Mouse (Mus musculus): ENCODE results near the gene Cox8b. TPM values are rescaled to one million over a fixed set of nuclear protein-coding genes. Genes with fewer than 3 reads are reported as not detected.

The Cox8b gene
- not detected in 2 replicates for total RNA-seq (2015; ENCODE audit: low replicate concordance)
- total RNA-seq (2017; ENCODE audit: low replicate concordance), result not detected in 2 replicates

GRCm38 (mm10) chr7:140900220-140900619 lies at the start of gene Cox8b:
Gene Cox8b (minus strand): TSS chr7:140900446.
- no peak for ATAC-seq (replicated peaks; ENCODE audit: low FRiP score, poor library complexity, severe bottlenecking)

GRCm38 (mm10) chr7:140949255-140949654 lies 49.0 kb upstream of the Cox8b start:
- ATAC-seq (replicated peaks; ENCODE audit: low FRiP score, poor library complexity, severe bottlenecking), result no peak

- no peak for ATAC-seq (replicated peaks; ENCODE audit: low FRiP score, poor library complexity, severe bottlenecking)
These were observed 47.9 kb upstream of the Cox8b start for GRCm38 (mm10) chr7:140948161-140948560.

GRCm38 (mm10) chr7:140946980-140947379 lies 46.7 kb upstream of the Cox8b start:
- no peak for ATAC-seq (replicated peaks; ENCODE audit: low FRiP score, poor library complexity, severe bottlenecking)

GRCm38 (mm10) chr7:140946311-140946710 lies 46.1 kb upstream of the Cox8b start:
- ATAC-seq (replicated peaks; ENCODE audit: low FRiP score, poor library complexity, severe bottlenecking), result no peak

GRCm38 (mm10) chr7:140945247-140945646 lies 45.0 kb upstream of the Cox8b start:
- no peak for ATAC-seq (replicated peaks; ENCODE audit: low FRiP score, poor library complexity, severe bottlenecking)

GRCm38 (mm10) chr7:140944236-140944635 lies 44.0 kb upstream of the Cox8b start:
- no peak for ATAC-seq (replicated peaks; ENCODE audit: low FRiP score, poor library complexity, severe bottlenecking)

GRCm38 (mm10) chr7:140943356-140943755 lies 43.1 kb upstream of the Cox8b start:
- no peak for ATAC-seq (replicated peaks; ENCODE audit: low FRiP score, poor library complexity, severe bottlenecking)

GRCm38 (mm10) chr7:140942811-140943210 lies 42.6 kb upstream of the Cox8b start:
- ATAC-seq (replicated peaks; ENCODE audit: low FRiP score, poor library complexity, severe bottlenecking), result no peak

GRCm38 (mm10) chr7:140942341-140942740 lies 42.1 kb upstream of the Cox8b start:
- ATAC-seq (replicated peaks; ENCODE audit: low FRiP score, poor library complexity, severe bottlenecking), result no peak

GRCm38 (mm10) chr7:140941222-140942051 lies 41.2 kb upstream of the Cox8b start, which contains the start of gene Pgghg:
Gene Pgghg (plus strand): TSS chr7:140941391.
- ATAC-seq (replicated peaks; ENCODE audit: low FRiP score, poor library complexity, severe bottlenecking), result peak; percentile 93

- no peak for ATAC-seq (replicated peaks; ENCODE audit: low FRiP score, poor library complexity, severe bottlenecking)
These were observed 39.5 kb upstream of the Cox8b start for GRCm38 (mm10) chr7:140939669-140940171.

- ATAC-seq (replicated peaks; ENCODE audit: low FRiP score, poor library complexity, severe bottlenecking), result no peak
These were observed 38.6 kb upstream of the Cox8b start for GRCm38 (mm10) chr7:140938896-140939295.

GRCm38 (mm10) chr7:140938436-140938835 lies 38.2 kb upstream of the Cox8b start:
- ATAC-seq (replicated peaks; ENCODE audit: low FRiP score, poor library complexity, severe bottlenecking), result no peak

GRCm38 (mm10) chr7:140927181-140927580 lies 26.9 kb upstream of the Cox8b start:
- ATAC-seq (replicated peaks; ENCODE audit: low FRiP score, poor library complexity, severe bottlenecking), result no peak

- no peak for ATAC-seq (replicated peaks; ENCODE audit: low FRiP score, poor library complexity, severe bottlenecking)
These were observed 23.0 kb upstream of the Cox8b start for GRCm38 (mm10) chr7:140923070-140923775.

GRCm38 (mm10) chr7:140922398-140923069 lies 22.3 kb upstream of the Cox8b start:
- no peak for ATAC-seq (replicated peaks; ENCODE audit: low FRiP score, poor library complexity, severe bottlenecking)

GRCm38 (mm10) chr7:140921225-140921975 lies 21.2 kb upstream of the Cox8b start:
- ATAC-seq (replicated peaks; ENCODE audit: low FRiP score, poor library complexity, severe bottlenecking), result no peak

GRCm38 (mm10) chr7:140920418-140921029 lies 20.3 kb upstream of the Cox8b start, which contains the start of gene Nlrp6:
Gene Nlrp6 (plus strand): TSS chr7:140920902.
- ATAC-seq (replicated peaks; ENCODE audit: low FRiP score, poor library complexity, severe bottlenecking), result no peak

Data from erythroid progenitor cell, adult 5-6 weeks (primary cell).